Mouse (Mus musculus): ENCODE results near the gene Xcl1. TPM values are rescaled to one million over a fixed set of nuclear protein-coding genes. Genes with fewer than 3 reads are reported as not detected.

Gene Xcl1
- total and polyA plus RNA-seq, 3 experiments = not detected

GRCm38 (mm10) chr1:164936060-164936459 lies 733 bp upstream of the Xcl1 start:
- H3K9me3 ChIP-seq (replicated peaks; ENCODE audit: insufficient read depth, low read length) = no peaks in the 10 kb centered on the region
- no peak overlapping the region for H3K4me3 ChIP-seq (ENCODE audit: control insufficient read depth in 1 of 2, insufficient read depth in 1 of 2, low read depth in 2 of 2, low read length in 2 of 2)
- H3K36me3 ChIP-seq (ENCODE audit: control insufficient read depth in 1 of 2, insufficient read depth in 2 of 2, low read length in 2 of 2) = no peaks in the 10 kb centered on the region
- H3K27me3 ChIP-seq (ENCODE audit: control insufficient read depth in 1 of 2, insufficient read depth in 2 of 2, low read length in 2 of 2) = no peaks in the 10 kb centered on the region
- no peaks in the 10 kb centered on the region for H3K4me1 ChIP-seq (ENCODE audit: control insufficient read depth in 1 of 2, insufficient read depth in 2 of 2, low read length in 2 of 2)
- TF ChIP-seq POLR2A (IDR thresholded peaks at IDR 0.05; ENCODE audit: control insufficient read depth in 1 of 2, insufficient read depth in 1 of 2, low read depth in 1 of 2, low read length in 2 of 2, poor library complexity in 1 of 2) (no peak), BHLHE40 (IDR thresholded peaks at IDR 0.05; ENCODE audit: borderline replicate concordance, low read depth, low read length) (no peak), KAT2A (conservative IDR thresholded peaks at IDR 0.05; ENCODE audit: low read depth, low read length) (no peak), POLR2AphosphoS5 (IDR thresholded peaks at IDR 0.05; ENCODE audit: borderline replicate concordance, low read depth, low read length) (no peak), ZKSCAN1 (IDR thresholded peaks at IDR 0.05; ENCODE audit: low read depth, low read length) (no peak), TAL1 (IDR thresholded peaks at IDR 0.05; ENCODE audit: low read length) (no peak)
- DNase-seq (ENCODE audit: low read depth, low spot score) = no peak
- H3K79me2 ChIP-seq (ENCODE audit: control insufficient read depth, insufficient read depth, low read length, poor library complexity) = no peaks in the 10 kb centered on the region
- no peak overlapping the region for H3K9ac ChIP-seq (ENCODE audit: control insufficient read depth, low read depth, low read length, poor library complexity, severe bottlenecking)
- no peak overlapping the region for H3K27ac ChIP-seq (ENCODE audit: control insufficient read depth, low read depth, low read length)

GRCm38 (mm10) chr1:164933441-164934188 lies 1.7 kb downstream of the Xcl1 start:
- Histone ChIP-seq H3K4me1 (ENCODE audit: control insufficient read depth in 1 of 2, insufficient read depth in 2 of 2, low read length in 2 of 2) (no peaks in the 10 kb centered on the region), H3K27me3 (ENCODE audit: control insufficient read depth in 1 of 2, insufficient read depth in 2 of 2, low read length in 2 of 2) (no peaks in the 10 kb centered on the region), H3K9ac (ENCODE audit: control insufficient read depth, low read depth, low read length, poor library complexity, severe bottlenecking) (no peak overlapping the region), H3K36me3 (ENCODE audit: control insufficient read depth in 1 of 2, insufficient read depth in 2 of 2, low read length in 2 of 2) (no peaks in the 10 kb centered on the region), H3K79me2 (ENCODE audit: control insufficient read depth, insufficient read depth, low read length, poor library complexity) (no peaks in the 10 kb centered on the region), H3K9me3 (replicated peaks; ENCODE audit: insufficient read depth, low read length) (no peaks in the 10 kb centered on the region), H3K27ac (ENCODE audit: control insufficient read depth, low read depth, low read length) (no peak overlapping the region), H3K4me3 (ENCODE audit: control insufficient read depth in 1 of 2, insufficient read depth in 1 of 2, low read depth in 2 of 2, low read length in 2 of 2) (no peak overlapping the region)
- TF ChIP-seq MAZ (IDR thresholded peaks at IDR 0.05; ENCODE audit: low read depth, low read length) (no peak), KAT2A (conservative IDR thresholded peaks at IDR 0.05; ENCODE audit: low read depth, low read length) (no peak), CHD1 (IDR thresholded peaks at IDR 0.05; ENCODE audit: low read depth, low read length) (no peak), MYC (IDR thresholded peaks at IDR 0.05; ENCODE audit: low read depth, low read length) (no peak), ZMIZ1 (IDR thresholded peaks at IDR 0.05; ENCODE audit: low read depth, low read length) (no peak), MAFK (IDR thresholded peaks at IDR 0.05; ENCODE audit: borderline replicate concordance, low read depth, low read length) (no peak)
- DNase-seq (ENCODE audit: low read depth, low spot score) = no peak

GRCm38 (mm10) chr1:164931135-164931534 lies 4.2 kb downstream of the Xcl1 start:
- H3K79me2 ChIP-seq (ENCODE audit: control insufficient read depth, insufficient read depth, low read length, poor library complexity) = no peaks in the 10 kb centered on the region
- H3K27ac ChIP-seq (ENCODE audit: control insufficient read depth, low read depth, low read length) = no peak overlapping the region
- DNase-seq (ENCODE audit: low read depth, low spot score) = no peak
- H3K27me3 ChIP-seq (ENCODE audit: control insufficient read depth in 1 of 2, insufficient read depth in 2 of 2, low read length in 2 of 2) = no peaks in the 10 kb centered on the region
- TF ChIP-seq SIN3A (IDR thresholded peaks at IDR 0.05; ENCODE audit: low read length) = no peak
- H3K4me3 ChIP-seq (ENCODE audit: control insufficient read depth in 1 of 2, insufficient read depth in 1 of 2, low read depth in 2 of 2, low read length in 2 of 2) = no peak overlapping the region
- no peaks in the 10 kb centered on the region for H3K36me3 ChIP-seq (ENCODE audit: control insufficient read depth in 1 of 2, insufficient read depth in 2 of 2, low read length in 2 of 2)
- no peak overlapping the region for H3K9ac ChIP-seq (ENCODE audit: control insufficient read depth, low read depth, low read length, poor library complexity, severe bottlenecking)
- no peaks in the 10 kb centered on the region for H3K4me1 ChIP-seq (ENCODE audit: control insufficient read depth in 1 of 2, insufficient read depth in 2 of 2, low read length in 2 of 2)
- no peaks in the 10 kb centered on the region for H3K9me3 ChIP-seq (replicated peaks; ENCODE audit: insufficient read depth, low read length)

Measured in MEL (cell line).